Mouse (Mus musculus) hindbrain, embryonic 15.5 days (tissue): ENCODE measurements around the gene Med20. TPM values are rescaled to one million over a fixed set of nuclear protein-coding genes. Genes with fewer than 3 reads are reported as not detected.

Source experiments
- ATAC-seq: fragments of 200-750 bp; cut with Nextera tagmentation; 2 replicates; pipeline ENCODE4 v1.8.0; 2017; ENCODE audit warnings: low read depth, moderate number of reproducible peaks, moderate TSS enrichment; ENCODE audit not compliant: low FRiP score
- H3K27ac ChIP-seq: fragments of 300-500 bp; sonication (generic); replicated peaks from 2 replicates; pipeline ENCODE4 v1.5.1; 2015; ENCODE audit warnings: mild to moderate bottlenecking, inconsistent platforms
- H3K27me3 ChIP-seq: fragments of 300-500 bp; sonication (generic); 2 replicates; pipeline ENCODE4 v1.6.1; 2015; ENCODE audit warnings: control low read depth, inconsistent platforms
- H3K36me3 ChIP-seq: fragments of 300-500 bp; sonication (generic); 2 replicates; pipeline ENCODE4 v1.6.1; 2015; ENCODE audit warnings: control low read depth, inconsistent platforms
- H3K4me1 ChIP-seq: fragments of 300-500 bp; sonication (generic); replicated peaks from 2 replicates; pipeline ENCODE4 v1.6.1; 2015; ENCODE audit warnings: control low read depth, inconsistent platforms
- H3K4me2 ChIP-seq: fragments of 300-500 bp; sonication (generic); 2 replicates; pipeline ENCODE4 v1.6.1; 2015; ENCODE audit warnings: moderate library complexity, mild to moderate bottlenecking, inconsistent platforms
- H3K4me3 ChIP-seq: fragments of 300-500 bp; sonication (generic); 2 replicates; pipeline ENCODE4 v1.5.1; 2015; ENCODE audit warnings: mild to moderate bottlenecking, inconsistent platforms
- H3K9ac ChIP-seq: fragments of 300-500 bp; sonication (generic); 2 replicates; pipeline ENCODE4 v1.6.1; 2015; ENCODE audit warnings: inconsistent platforms
- H3K9me3 ChIP-seq: fragments of 300-500 bp; sonication (generic); 2 replicates; pipeline ENCODE4 v1.6.1; 2016; ENCODE audit warnings: control low read depth, inconsistent platforms
- WGBS: fragments of 180-500 bp; shearing (Covaris S2); methylation state at CpG from one replicate; pipeline ENCODE4 v1.1.7; 2015; 5-methylcytosine and 5-hydroxymethylcytosine counted together
- polyA plus RNA-seq: library from polyadenylated mRNA; unstranded; fragments of >200 nt; fragmentation: Nextera tagmentation; extraction: Ambion mirVana; gene quantifications from 2 replicates; pipeline ENCODE4 v1.2.1, GENCODE M21; 2015

Med20 gene
- polyA plus RNA-seq, 1 experiment from 2014 or later = 43.9 TPM

- WGBS = 46% methylated on average over 4 of the region's 4 CpGs
Observed at GRCm38 (mm10) chr17:47669166-47669565, 57.8 kb downstream of the Med20 start.

GRCm38 (mm10) chr17:47671988-47672310 lies 60.6 kb downstream of the Med20 start:
- peak; percentile 43; the same call in 1 of the 2 replicates for ATAC-seq
- 15% methylated on average over 14 of the region's 14 CpGs for WGBS

More at GRCm38 (mm10) chr17:47669166-47669565, 57.8 kb downstream of the Med20 start:
- peaks cover 19% of the 10 kb centered on the region for H3K4me1 ChIP-seq
- no peaks in the 10 kb centered on the region for H3K9me3 ChIP-seq
- no peak overlapping the region for H3K9ac ChIP-seq
- no peaks in the 10 kb centered on the region for H3K27me3 ChIP-seq
- H3K27ac ChIP-seq = no peak overlapping the region
- ATAC-seq = 0 out of 2 replicates have a peak, but pooled peaks have one; percentile 16
- no peak overlapping the region for H3K4me3 ChIP-seq
- no peak overlapping the region for H3K4me2 ChIP-seq
- H3K36me3 ChIP-seq = no peaks in the 10 kb centered on the region

GRCm38 (mm10) chr17:47672311-47673111 lies 61.1 kb downstream of the Med20 start:
- Histone ChIP-seq H3K4me1 (peaks cover 24% of the 10 kb centered on the region), H3K27ac (0 out of 2 replicates have a peak overlapping the region, but pooled peaks have one; percentile 29), H3K4me3 (peak overlapping the region; percentile 33), H3K4me2 (peak overlapping the region; percentile 59), H3K27me3 (no peaks in the 10 kb centered on the region), H3K9ac (0 out of 2 replicates have a peak overlapping the region, but pooled peaks have one; percentile 1), H3K9me3 (no peaks in the 10 kb centered on the region), H3K36me3 (peaks cover 6% of the 10 kb centered on the region)
- 4% methylated on average over 51 of the region's 68 CpGs for WGBS
- peak; percentile 65 for ATAC-seq

More at GRCm38 (mm10) chr17:47671988-47672310, 60.6 kb downstream of the Med20 start:
- 0 out of 2 replicates have a peak overlapping the region, but pooled peaks have one; percentile 29 for H3K27ac ChIP-seq
- peaks cover 6% of the 10 kb centered on the region for H3K36me3 ChIP-seq
- H3K9ac ChIP-seq = 0 out of 2 replicates have a peak overlapping the region, but pooled peaks have one; percentile 1
- peak overlapping the region; percentile 33 for H3K4me3 ChIP-seq
- H3K27me3 ChIP-seq = no peaks in the 10 kb centered on the region
- no peaks in the 10 kb centered on the region for H3K9me3 ChIP-seq
- H3K4me2 ChIP-seq = peak overlapping the region; percentile 59
- peaks cover 24% of the 10 kb centered on the region for H3K4me1 ChIP-seq

Other genes with a start within 250 kb of the Med20 start
- gene Mrps10, start 242.7 kb upstream of the Med20 start, polyA plus RNA-seq = 66.4 and 70.3 TPM in 2 replicates
- gene Guca1b, start 226.2 kb upstream of the Med20 start, polyA plus RNA-seq = 0.62 and 0.67 TPM in 2 replicates
- 0.56 and 0.70 TPM in 2 replicates for gene Guca1a, start 211.0 kb upstream of the Med20 start, polyA plus RNA-seq
- 0.10 and 0.47 TPM in 2 replicates for gene AI661453, start 175.0 kb upstream of the Med20 start, polyA plus RNA-seq
- 0.47 and 0.74 TPM in 2 replicates for gene 1700001C19Rik, start 174.2 kb upstream of the Med20 start, polyA plus RNA-seq
- gene Taf8, start 109.3 kb upstream of the Med20 start, polyA plus RNA-seq = 21.0 and 22.5 TPM in 2 replicates
- gene Ccnd3, start 106.5 kb upstream of the Med20 start, polyA plus RNA-seq = 88.8 and 91.0 TPM in 2 replicates
- 33.9 and 37.5 TPM in 2 replicates for gene Bysl, start 90 bp upstream of the Med20 start, polyA plus RNA-seq
- gene Gm20517, start within 50 bp of the Med20 start, polyA plus RNA-seq = 2.0 and 2.5 TPM in 2 replicates
- 6.3 and 8.2 TPM in 2 replicates for gene Usp49, start 19.1 kb downstream of the Med20 start, polyA plus RNA-seq
- 277 and 288 TPM in 2 replicates for gene Tomm6, start 76.8 kb downstream of the Med20 start, polyA plus RNA-seq
- 49.3 and 52.2 TPM in 2 replicates for gene Frs3, start 77.4 kb downstream of the Med20 start, polyA plus RNA-seq
- gene Gm21981, start 82.9 kb downstream of the Med20 start, polyA plus RNA-seq = 1.2 and 1.5 TPM in 2 replicates
- gene Prickle4, start 83.2 kb downstream of the Med20 start, polyA plus RNA-seq = 1.3 and 1.6 TPM in 2 replicates
- 0.16 TPM in 1 of 2 replicates, not detected in the other for gene Pgc, start 115.3 kb downstream of the Med20 start, polyA plus RNA-seq
- gene Tfeb, start 125.4 kb downstream of the Med20 start, polyA plus RNA-seq = 3.6 and 4.2 TPM in 2 replicates
- 4.0 and 4.2 TPM in 2 replicates for gene Mdfi, start 223.1 kb downstream of the Med20 start, polyA plus RNA-seq